Mouse (Mus musculus) lung, adult 2 months (tissue): ENCODE data around the gene Aldh16a1. TPM values are rescaled to one million over a fixed set of nuclear protein-coding genes. Genes with fewer than 3 reads are reported as not detected.
A peak's percentile ranks its signal among the peaks of the same experiment; 100 is the strongest.
"Not testable (repeated sequence)": the region's sequence is repeated elsewhere in the genome, so short reads cannot be mapped to it uniquely, and the experiment has no call there.

Experiments used
- DNase-seq: peaks from one replicate; pipeline ENCODE4 v3.0.0; 2022
- H3K4me1 ChIP-seq: fragments of 200-500 bp; 2 replicates; pipeline ENCODE4 v1.6.1; 2011; ENCODE audit warnings: low read length; ENCODE audit not compliant: control insufficient read depth, insufficient read depth
- H3K4me3 ChIP-seq: fragments of 200-500 bp; replicated peaks from 2 replicates; pipeline ENCODE3; 2011; ENCODE audit warnings: low read depth, mild to moderate bottlenecking, control low read depth, low read length; ENCODE audit errors: extremely low read depth
- CTCF ChIP-seq: fragments of 200-500 bp; IDR thresholded peaks from 2 replicates; pipeline ENCODE4 v1.5.1; 2011; ENCODE audit warnings: mild to moderate bottlenecking, low read length, control low read depth; ENCODE audit not compliant: insufficient read depth
- POLR2A ChIP-seq: fragments of 200-500 bp; IDR thresholded peaks from 2 replicates; pipeline ENCODE4 v1.6.1; 2011; ENCODE audit warnings: low read depth, mild to moderate bottlenecking, control low read depth, low read length, borderline replicate concordance; ENCODE audit errors: extremely low read depth
- WGBS: fragments of 180-500 bp; shearing (Covaris S2); methylation state at CpG from one replicate; pipeline ENCODE4 v1.1.7; 2018; 5-methylcytosine and 5-hydroxymethylcytosine counted together
- polyA plus RNA-seq: library from polyadenylated mRNA; depleted of rRNA; stranded (reverse); fragments of >200 nt; gene quantifications from 2 replicates; pipeline ENCODE4 v1.2.3, GENCODE M21; 2012

Aldh16a1 gene
- polyA plus RNA-seq, 1 experiment: 58.5 TPM

- WGBS: 85% methylated on average over 3 of the region's 3 CpGs
- no peak for DNase-seq
- H3K4me3 ChIP-seq: no peak overlapping the region
- H3K4me1 ChIP-seq: no peaks in the 10 kb centered on the region
- no peak for TF ChIP-seq POLR2A
- TF ChIP-seq CTCF: no peak
These were observed 6.5 kb upstream of the Aldh16a1 start for GRCm38 (mm10) chr7:45160866-45161265.

- 90% methylated on average over 6 of the region's 6 CpGs for WGBS
- no peak overlapping the region for H3K4me3 ChIP-seq
- no peaks in the 10 kb centered on the region for H3K4me1 ChIP-seq
- DNase-seq: no peak
- no peak for TF ChIP-seq POLR2A
- TF ChIP-seq CTCF: no peak
These were observed 6.0 kb upstream of the Aldh16a1 start for GRCm38 (mm10) chr7:45160316-45160800.

- TF ChIP-seq POLR2A: no peak
- no peak for TF ChIP-seq CTCF
- Histone ChIP-seq H3K4me1 (no peaks in the 10 kb centered on the region), H3K4me3 (no peak overlapping the region)
- DNase-seq: no peak
- WGBS: 93% methylated on average over 6 of the region's 6 CpGs
These were observed 4.6 kb upstream of the Aldh16a1 start for GRCm38 (mm10) chr7:45158991-45159390.

GRCm38 (mm10) chr7:45157459-45157858, 3.1 kb upstream of the Aldh16a1 start:
- H3K4me3 ChIP-seq: no peak overlapping the region
- no peak for TF ChIP-seq CTCF
- no peak for TF ChIP-seq POLR2A
- H3K4me1 ChIP-seq: no peaks in the 10 kb centered on the region
- no peak for DNase-seq
- 88% methylated on average over 14 of the region's 14 CpGs for WGBS

GRCm38 (mm10) chr7:45156206-45156605, 1.8 kb upstream of the Aldh16a1 start:
- 93% methylated on average over 15 of the region's 15 CpGs for WGBS

GRCm38 (mm10) chr7:45155590-45155989, 1.2 kb upstream of the Aldh16a1 start:
- H3K4me3 ChIP-seq: no peak overlapping the region
- 86% methylated on average over 9 of the region's 9 CpGs for WGBS
- peaks cover 4% of the 10 kb centered on the region for H3K4me1 ChIP-seq
- DNase-seq: no peak
- TF ChIP-seq CTCF (no peak), POLR2A (no peak)

More at GRCm38 (mm10) chr7:45156206-45156605, 1.8 kb upstream of the Aldh16a1 start:
- no peak for DNase-seq
- no peak for TF ChIP-seq CTCF
- no peak for TF ChIP-seq POLR2A
- peaks cover 4% of the 10 kb centered on the region for H3K4me1 ChIP-seq
- no peak overlapping the region for H3K4me3 ChIP-seq

- WGBS: 70% methylated on average over 12 of the region's 12 CpGs
- TF ChIP-seq CTCF (peak; percentile 46), POLR2A (no peak)
- no peak overlapping the region for H3K4me3 ChIP-seq
- H3K4me1 ChIP-seq: peaks cover 6% of the 10 kb centered on the region
- DNase-seq: no peak
These were observed 670 bp upstream of the Aldh16a1 start for GRCm38 (mm10) chr7:45154993-45155514.

- Histone ChIP-seq H3K4me3 (peak overlapping the region; percentile 93), H3K4me1 (peaks cover 6% of the 10 kb centered on the region)
- 3% methylated on average over 5 of the region's 5 CpGs for WGBS
- DNase-seq: no peak
- no peak for TF ChIP-seq POLR2A
- no peak for TF ChIP-seq CTCF
These were observed 798 bp downstream of the Aldh16a1 start for GRCm38 (mm10) chr7:45153586-45153985.

GRCm38 (mm10) chr7:45153052-45153451, 1.3 kb downstream of the Aldh16a1 start:
- not testable (repeated sequence) for H3K4me1 ChIP-seq, H3K4me3 ChIP-seq, DNase-seq
- WGBS: 93% methylated on average over 2 of the region's 2 CpGs

GRCm38 (mm10) chr7:45151303-45151702, 3.1 kb downstream of the Aldh16a1 start:
- Histone ChIP-seq H3K4me3 (no peak overlapping the region), H3K4me1 (peaks cover 6% of the 10 kb centered on the region)
- TF ChIP-seq CTCF (no peak), POLR2A (peak; percentile 17; the same call in 1 of the 2 replicates)
- WGBS: 25% methylated on average over 11 of the region's 11 CpGs
- no peak for DNase-seq
